Mouse (Mus musculus) erythroblast, embryonic 14.5 days (primary cell): ENCODE measurements at regions not wholly inside any gene's neighbourhood (a gene's known extent, or its start where the extent isn't known, plus 50 kb on each side); places are given as distances from the start of the nearest gene placed in this dataset.

Experiments
- GATA1 ChIP-seq: IDR thresholded peaks from 2 replicates; pipeline ENCODE4 v1.6.1; 2012; ENCODE audit warnings: low read length, inconsistent platforms, mixed read lengths
- TAL1 ChIP-seq: IDR thresholded peaks from 3 replicates; pipeline ENCODE4 v1.6.1; 2012; ENCODE audit warnings: low read length, inconsistent platforms, mixed read lengths

DNA sequence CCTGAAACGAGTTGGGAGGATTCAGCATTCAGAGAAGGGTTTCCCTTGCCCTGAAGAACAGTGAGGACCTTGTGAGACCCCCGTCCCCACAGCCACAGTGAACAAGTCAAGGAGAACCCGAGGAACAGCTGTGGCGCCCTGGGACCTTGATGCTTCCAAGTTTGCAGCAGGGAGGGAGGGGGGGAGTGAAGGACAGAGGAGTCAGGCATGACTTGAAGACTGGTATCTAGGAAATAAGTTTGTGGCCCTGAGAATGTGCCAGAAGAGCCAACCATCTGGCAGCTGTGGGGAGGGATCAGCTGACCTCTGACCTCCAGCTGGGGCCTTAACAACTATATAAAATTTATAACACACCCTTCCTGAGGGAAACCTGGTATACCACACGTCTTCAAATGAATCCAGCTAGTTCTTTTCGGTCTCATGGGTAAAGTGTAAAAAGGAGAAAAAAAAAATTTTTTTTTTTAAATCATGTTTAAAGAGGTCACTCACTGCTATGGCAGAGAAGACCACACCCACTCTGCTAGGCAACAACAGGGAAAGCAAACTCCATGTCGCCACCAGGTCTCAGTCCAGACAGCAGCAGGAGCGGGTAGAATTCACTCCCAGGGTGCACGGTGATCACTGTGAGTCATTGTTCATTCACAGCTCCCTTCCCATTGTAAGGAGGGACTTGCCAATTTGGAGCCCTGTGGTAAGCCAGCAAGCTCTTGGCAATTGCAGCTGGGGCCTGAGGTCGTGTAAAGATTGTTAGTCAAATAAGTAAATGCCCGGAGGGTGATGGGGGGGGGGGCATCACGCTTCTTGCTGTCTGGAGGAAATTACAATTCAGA is 58.3 kb upstream of the Ralgps2 start:
- TF ChIP-seq TAL1 = no peak
- no peak for TF ChIP-seq GATA1
